Mouse (Mus musculus) cerebellum, postnatal 4 days (tissue): ENCODE data around the gene Coil.
A peak's percentile ranks its signal among the peaks of the same experiment; 100 is the strongest.

Experiments used
- DNase-seq, 2 experiments: peaks; one replicate each; pipeline ENCODE4 v3.0.0; 2022; ENCODE audit warnings: low spot score in 2 of 2, mixed read lengths in 1 of 2

The Coil gene

DNA sequence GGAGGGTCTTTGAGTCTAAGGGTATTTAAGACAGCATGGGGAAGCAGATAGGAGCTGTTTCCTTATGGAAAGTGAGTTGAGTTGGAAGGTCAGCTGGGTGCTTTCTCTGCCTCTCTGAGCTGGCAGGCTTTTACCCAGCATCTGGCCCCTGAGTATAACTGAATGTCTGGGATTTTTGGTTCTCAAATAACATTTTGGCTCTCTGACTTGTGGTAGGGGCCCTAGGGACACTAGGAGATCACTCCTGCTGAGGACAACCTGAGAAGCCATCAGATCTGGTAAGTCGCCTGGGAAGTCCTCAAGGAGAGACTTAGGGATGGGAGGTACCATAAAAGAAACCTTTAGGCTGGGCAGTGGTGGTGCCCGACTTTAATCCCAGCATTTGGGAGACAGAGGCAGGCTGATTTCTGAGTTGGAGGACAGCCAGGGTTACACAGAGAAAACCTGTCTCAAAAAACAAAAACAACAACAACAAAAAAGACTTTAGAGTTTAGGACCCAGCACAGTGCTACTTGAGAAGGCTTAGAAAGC is at the start of gene Coil:
Coil (plus strand) TSS at position 51 of the 531 bp plus-strand sequence.
- peak in 1 of 2 experiments; percentile 14 for DNase-seq

DNA sequence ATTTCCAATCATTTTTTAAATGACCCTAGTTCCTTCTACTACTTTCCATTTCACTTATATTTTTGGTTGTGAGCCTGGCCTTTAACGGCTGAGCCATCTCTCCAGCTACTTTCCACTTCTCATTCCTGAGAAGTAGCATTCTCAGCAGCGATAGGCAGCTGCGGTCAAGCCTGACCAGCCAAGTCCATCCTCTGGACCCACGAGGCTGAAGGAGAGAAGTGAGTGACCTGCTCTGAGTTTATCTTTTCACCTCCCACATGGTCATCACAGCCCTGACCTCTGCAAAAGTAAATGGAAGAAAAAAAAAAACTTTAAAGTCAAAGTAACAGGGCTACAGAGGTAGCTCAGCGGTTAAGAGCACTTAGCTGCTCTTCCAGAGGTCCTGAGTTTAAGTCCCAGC is 43.5 kb upstream of the Coil start:
- no peak for DNase-seq

DNA sequence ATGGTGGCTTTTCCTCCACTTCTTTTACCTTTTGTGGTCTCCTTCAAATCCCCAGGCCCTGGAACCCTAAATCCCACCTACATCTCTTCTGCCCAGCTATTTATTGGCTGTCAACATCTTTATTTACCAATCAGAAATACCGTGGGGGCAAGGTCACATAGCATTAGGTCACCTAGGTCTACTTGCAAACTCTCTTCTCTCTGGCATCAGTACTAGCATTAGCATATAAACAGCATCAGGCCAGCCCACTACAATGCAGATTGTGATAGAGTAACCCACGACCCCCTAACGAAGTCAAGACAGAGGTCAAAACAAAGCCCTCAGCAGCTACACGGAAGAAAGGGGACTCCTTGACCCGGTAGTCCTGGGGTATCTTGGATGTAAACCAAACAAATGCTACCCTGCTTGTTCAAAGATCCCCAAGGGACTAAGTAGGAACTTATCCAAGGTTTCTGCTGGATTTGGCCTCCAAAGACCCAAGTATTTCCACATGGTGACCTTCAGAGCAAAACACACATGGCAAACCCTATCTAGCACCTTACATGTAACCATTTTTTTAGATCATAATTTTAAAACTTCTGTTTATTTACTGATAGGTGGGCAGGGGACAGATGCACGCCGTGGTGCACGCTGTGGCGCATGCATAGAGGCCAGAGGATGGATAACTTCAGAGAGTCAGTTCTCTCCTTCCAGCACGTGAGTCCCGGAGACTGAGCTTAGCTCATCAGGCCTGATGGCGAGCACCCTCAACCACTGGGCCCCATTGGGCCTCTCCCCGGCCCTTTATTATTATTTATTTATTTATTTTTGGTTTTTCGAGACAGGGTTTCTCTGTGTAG is 38.1 kb upstream of the Coil start:
- no peak for DNase-seq

DNA sequence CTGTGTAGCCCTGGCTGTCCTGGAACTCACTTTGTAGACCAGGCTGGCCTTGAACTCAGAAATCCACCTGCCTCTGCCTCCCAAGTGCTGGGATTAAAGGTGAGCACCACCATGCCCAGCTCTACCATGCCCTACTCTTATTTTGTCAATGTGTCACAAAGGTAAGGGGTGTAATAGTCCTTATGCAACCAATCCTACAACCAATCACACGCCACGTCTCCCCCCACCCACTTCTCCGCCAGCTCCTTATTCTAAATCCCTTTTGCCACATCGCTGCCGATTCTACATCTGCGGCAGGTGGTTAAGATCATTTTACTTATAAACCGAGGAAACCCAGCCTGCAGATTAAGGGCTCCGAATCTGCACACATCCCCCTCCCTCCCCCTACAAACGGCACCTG is 37.0 kb upstream of the Coil start:
- DNase-seq = no peak

DNA sequence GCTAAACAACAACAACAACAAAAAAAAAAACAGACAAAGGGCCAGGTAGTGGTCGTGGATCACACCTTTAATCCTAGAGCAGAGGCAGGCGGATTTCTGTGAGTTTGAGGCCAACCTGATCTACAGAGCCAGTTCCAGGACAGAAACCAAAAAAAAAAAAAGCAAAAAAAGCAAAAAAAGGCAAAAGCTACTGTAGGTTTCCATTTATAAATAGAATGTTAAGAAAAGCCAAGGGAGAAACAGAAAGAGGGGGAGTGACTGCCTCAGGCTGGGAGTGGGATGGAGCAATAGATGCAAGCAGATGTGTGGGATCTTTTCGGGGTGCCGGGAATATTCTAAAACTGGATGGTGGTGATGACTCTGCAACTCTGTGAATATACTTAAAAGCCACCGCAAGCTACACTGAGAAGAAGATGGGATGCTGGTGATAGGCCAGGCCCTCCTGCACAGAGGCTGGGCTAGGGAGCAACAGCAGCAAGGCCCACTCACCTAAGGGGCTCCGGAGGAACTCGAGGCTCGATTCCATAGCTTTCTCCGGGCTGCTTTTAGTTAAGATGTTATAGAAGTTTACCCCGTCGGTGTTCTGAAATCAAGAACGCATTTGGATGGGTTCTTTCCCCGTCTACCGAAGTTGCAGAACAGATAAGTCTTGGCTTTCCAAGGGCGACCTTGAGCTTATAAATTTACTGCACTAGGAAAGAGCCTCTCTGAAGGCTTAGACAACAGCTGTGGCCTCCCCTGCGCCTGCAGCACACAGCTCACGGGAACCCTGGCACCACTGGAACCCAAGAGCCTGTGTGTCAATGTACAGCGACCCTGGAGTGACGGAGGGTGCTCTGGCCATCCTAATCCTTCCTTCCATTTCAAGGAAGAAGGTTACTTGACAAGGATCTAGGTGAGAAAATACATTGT is 35.7 kb upstream of the Coil start:
- no peak for DNase-seq

DNA sequence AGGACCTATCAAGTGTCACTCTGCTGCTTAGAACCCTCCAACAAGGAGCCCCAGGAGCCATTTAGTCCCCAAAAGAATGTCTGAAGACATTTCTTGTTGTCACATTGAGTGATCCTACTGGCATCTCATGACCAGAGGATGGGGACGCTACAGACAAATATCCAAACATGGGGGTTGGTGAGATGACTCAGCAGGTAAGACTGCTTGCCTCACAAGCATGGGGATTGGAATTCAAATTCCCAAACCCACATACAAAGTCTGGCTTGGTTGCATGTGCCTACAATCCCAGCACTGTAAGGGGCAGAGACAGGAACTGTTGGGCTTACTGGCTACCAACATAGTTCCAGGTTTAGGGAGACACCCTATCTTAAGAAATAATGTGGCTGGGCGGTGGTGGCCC is 32.2 kb upstream of the Coil start:
- DNase-seq = no peak

DNA sequence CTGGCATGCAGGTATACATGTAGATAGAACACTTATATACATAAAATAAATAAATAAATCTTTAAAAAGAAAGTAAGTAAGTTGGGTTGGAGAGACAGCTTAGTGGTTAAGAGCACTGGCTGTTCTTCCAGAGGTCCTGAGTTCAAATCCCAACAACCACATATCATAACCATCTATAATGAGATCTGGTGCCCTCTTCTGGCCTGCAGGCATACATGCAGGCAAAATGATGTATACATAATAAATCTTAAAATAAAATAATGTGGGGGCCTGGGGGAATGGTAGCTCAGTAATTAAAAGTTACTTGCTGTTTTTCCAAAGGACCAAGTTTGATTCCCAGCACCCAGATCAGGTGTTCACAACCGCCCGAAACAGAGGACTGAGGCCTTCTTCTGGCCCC is 31.3 kb upstream of the Coil start:
- no peak for DNase-seq

DNA sequence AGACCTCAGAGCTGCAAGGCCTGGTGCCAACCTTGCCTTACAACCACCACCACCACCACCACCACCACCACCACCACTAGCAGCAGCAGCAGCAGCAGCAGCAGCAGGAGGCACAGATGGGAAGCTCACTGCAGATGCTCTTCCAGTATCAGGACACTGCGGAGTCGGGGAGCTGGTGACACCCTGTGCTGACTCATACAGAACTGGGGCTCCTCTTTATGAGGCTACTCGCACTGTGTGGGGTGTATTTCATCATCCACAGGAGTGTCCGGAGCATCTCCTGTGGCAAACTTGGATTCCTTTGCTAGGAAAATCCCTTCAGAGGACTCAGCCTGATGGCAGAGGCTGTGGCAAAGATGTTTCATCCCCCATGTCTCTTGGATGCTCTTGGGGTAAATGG is 30.4 kb upstream of the Coil start:
- DNase-seq = no peak

DNA sequence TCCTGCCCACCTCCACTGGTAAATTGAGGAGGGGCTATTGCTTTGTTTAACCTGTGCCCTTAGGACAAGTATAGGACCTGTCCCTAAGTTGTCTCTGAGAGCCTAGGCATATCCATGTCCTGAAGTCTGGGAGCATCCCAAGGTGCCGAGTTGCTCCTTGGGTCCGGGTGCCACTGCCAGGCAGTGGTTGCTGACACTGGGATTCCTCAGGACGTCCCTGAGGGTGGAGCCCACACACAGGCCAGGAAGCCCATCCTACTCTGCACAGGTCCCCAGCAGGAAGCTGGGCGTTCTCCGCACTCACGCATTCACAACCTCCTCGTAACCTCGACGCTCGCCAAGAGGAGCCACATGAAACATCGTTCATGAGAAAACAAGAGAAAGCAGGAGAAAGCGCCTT is 28.6 kb upstream of the Coil start:
- DNase-seq = no peak

DNA sequence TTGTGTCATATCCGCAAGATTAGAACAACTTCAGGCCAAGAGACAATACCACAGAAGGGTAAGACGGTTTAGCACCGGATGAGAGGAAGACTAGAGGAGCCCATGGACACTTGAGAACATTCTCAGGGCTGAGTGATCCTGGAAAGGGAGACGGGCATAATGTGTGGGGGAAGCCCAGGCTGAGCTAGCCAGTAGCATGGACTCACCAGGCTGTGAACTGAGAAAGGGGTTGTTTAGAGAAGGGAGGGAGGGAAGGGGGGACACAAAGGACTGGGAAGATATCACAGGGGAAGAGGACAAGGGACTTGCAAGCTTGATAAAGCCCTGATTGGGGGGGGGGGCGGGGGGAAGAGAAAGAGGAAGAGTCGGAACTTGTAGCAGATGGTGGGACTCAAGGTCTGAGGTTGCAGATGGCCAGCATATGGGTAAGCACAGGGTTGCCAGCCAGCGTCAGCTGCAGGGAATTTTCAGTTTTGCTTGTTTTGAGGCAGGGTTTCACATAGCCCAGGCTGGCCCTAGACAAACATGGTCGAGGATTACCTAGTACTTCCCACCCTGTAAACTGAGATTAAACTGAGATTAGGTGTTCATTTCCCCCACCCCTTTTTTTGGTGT is 24.0 kb upstream of the Coil start:
- DNase-seq = no peak

DNA sequence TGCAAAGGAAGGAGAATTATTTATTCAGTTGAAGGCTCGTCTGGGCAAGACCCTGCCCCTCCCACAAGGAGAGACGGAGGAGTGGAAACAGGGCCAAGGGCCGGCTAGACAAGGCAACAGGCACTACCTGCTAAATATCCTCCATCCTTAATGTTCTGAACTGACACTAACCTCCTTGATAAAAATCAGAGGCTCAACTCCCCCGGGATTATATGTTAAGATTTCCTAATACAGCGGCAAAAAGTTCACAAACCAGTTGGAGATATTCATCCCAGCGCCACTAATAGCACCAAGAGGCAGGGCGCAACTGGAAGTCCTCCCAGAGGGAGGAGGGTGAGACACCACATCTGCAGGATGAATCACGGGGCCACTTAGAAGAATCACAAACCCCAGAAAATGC is 21.2 kb upstream of the Coil start:
- DNase-seq = no peak

DNA sequence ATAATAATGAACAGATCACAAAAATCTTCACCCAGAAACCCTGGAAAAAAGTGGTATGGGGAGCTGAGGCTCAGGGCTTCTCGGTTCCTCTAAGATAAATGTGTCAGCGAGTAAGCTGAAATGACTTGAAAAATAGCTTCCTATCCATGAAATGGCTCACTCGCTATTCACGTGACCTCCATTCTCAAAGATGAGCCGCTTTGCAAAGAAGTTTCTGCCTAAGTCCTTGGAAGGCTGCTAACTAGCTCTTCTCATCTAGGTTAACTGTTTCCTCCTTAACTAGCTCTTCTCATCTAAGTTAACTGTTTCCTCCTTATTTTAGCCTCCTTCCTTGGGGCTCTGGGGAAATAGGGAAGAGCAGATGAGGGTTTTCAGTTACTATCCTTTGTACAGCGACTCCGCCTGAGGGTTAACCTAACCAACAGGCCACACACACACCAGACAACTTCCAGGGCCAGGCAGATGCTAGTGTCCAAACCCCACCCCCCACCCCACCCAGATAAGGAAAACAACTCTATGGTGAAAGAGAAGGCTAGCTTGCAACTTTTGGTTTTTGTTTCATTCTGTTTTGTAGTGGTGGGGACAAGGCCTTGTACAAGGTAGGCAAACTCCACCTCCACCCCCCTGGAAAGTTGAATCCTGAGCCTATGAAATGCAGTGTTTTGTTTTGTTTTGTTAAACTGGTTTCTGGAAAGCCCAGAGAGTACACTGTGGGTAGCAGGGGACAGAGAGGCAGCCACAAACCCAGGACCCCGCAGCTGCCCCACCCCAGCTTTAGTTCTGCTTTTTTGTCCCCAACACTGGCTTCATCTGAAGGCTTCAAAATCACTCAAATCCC is 20.0 kb upstream of the Coil start:
- DNase-seq = no peak

DNA sequence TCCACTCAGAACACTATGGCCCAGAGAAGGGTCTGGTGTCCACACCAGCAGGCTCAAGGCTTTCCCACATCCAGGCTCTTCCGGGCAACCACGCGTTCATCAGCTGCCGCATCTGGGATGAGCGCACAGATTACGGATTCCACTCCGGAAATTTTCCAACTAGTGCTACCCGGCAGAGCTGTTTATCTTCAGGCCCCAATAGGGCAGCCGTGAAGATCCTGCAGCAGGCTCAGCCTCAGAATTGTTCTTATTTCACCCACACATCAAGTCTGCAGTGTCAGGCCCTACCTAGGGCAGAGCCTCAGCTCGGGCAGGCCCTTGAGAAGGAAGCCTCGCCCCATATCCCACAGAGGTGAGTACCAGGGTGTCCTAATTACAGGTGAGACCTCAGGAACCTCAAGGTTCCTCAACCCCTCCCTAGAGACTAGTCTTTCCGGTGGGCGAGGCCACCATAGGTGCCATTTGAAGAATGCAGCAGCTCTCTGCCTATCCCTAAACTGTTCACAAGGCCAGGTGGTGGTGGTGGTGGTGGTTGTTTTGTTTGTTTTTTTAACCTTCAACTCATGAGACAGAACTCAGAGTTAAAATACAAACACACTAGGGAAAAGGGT is 19.3 kb upstream of the Coil start:
- no peak for DNase-seq

DNA sequence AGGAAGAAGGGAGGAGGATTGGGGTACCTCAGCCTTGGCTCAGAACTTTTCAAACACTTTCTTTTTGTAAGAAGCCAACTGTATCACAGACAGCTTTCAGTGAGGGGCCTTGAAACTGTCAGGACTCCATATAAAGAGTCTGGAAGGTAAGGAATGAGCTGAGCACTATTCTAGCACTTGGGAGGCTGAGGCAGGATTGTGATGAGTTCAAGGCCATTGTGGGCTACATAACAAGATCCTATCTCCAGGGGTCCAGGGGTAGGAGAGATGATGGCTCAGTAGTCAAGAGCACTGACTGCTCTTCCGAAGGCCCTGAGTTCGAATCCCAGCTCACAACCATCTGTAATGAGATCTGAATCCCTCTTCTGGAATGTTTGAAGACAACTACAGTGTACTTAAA is 18.5 kb upstream of the Coil start:
- no peak for DNase-seq

DNA sequence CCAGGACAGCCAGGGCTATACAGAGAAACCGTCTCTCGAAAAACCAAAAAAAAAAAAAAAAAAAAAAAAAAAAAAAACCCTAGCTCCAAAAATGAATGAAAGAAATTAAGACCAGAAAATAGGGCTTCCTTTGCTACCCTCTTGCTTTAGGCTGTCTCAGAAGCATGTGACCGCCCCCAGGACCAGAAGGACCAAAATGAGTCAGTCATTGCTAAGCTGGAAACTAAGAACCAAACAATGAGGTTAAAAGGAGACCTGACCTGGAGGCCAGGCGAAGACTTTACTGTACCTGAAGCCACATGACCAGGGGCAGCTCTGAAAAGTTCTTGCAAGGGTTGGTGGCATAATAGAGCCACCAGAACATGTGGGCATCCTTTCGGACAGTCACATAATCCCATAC is 17.9 kb upstream of the Coil start:
- DNase-seq = no peak

DNA sequence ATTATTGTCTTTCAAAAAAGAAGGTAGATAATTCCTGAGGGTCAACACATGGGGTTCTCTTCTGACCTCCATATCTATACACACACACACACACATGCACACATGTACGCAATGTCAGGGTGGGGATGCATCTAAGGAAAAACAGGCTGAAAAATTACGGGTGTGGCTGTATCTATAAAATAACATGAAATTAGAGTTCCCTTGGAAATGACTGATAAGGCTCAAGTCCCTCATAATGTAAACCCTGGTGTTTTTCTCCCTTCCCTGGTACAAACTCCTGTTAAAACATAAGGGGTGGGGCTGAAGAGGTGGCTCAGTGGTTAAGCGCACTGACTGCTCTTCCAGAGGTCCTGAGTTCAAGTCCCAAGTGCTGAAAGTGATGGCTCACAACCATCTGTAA is 16.5 kb upstream of the Coil start:
- DNase-seq = no peak

DNA sequence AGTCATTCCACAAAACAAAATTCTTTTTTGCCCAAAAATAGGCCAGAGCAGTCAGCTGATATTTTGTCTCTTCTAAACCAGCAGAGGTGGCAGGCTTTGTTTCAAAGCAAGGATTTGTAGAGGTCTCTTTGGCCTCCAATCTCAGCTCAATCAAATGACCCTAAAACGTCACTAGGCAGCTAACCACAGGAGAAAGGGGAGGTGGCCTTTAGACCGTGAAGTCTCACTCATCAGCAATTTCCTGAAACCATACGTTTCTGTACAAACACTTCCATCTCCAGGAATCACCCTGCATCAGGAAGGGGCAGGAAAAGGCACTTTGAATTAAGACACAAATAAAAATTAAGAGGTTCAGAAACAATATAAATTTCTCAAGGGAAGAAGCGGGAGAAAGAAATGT is 15.2 kb upstream of the Coil start:
- no peak for DNase-seq

DNA sequence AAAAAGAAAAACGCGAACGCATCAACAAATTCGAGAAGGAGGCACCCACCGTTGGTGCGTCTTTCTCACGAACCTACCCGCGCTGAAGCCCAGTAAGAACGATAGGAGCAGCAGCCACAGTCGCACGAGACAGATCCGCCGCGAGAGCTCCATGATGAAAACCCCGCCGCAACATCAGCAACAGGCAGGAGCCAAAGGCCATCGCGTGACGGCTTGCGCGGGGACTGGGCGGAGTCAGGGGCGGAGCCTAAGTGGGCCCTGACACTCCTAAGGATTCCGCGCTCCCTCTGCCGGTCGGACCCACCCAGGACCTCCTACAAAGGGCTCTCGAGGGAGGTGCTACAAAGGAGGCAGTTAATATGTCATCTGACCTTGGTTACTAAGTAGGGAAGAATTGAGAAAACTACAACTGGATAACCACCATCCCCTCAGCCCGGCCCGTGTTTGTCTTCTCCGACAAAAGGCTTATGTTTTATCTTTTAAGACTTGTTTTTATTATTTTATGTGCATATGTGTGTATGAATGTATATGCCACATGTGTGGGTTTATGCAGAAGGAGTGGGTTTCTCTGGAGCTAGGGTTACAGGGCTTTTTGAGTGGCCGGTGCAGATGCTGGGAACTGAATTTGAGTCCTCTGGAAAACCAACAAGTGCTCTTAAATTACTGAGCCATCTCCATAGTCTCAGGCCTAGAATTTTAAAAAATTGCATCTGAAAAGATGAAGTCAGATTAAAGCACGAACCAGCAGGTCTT is 14.7 kb upstream of the Coil start, which contains the start of gene Scpep1:
Scpep1 (minus strand) TSS at position 249 of the 753 bp plus-strand sequence.
- DNase-seq = peak; percentile 92 to 95

DNA sequence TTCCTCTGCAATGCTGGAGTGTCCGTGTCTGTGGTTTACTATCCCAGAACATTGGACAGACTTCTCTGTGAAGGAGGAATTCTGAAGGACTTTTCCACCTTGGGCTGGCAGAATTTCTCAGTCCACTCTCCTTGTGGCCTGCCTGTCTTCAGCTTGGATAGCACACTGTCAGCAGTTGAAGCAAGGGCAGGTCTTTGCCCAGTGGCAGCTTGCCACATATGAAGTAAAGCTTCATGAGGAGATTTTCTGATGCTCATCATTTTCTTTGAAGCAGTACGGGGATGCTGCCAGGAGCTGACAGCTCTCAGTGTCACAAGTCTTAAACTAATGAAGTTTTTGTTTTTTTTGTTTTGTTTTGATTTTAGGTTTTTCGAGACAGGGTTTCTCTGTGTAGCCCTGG is 11.2 kb upstream of the Coil start:
- DNase-seq = no peak

DNA sequence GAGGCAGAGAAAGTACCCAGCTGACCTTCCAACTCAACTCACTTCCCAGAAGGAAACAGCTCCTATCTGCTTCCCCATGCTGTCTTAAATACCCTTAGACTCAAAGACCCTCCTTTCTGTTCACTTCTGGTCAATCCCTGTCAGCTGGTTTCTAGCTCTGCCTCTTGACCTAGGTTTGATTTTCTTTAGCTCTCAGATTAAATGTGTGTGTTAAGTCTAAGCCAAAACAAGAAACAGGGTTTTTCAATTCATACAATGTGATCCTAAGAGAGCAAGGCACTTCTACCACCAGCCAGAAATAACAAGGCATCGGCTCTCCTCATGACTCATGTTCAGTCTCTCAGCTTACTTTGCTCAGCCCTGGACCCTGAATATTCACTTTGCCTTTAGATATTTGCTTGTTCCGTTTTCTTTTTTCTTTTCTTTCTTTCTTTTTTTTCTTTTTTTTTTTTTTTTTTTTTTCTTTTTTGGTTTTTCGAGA is 3.1 kb upstream of the Coil start, which contains the start of gene Elobl:
Elobl (minus strand) TSS at position 51 of the 481 bp plus-strand sequence.
- DNase-seq = no peak
